Mouse (Mus musculus) E14TG2a.4 (cell line): ENCODE data around the gene Mbnl2.

Source experiments
- CTCF ChIP-seq: conservative IDR thresholded peaks from 2 replicates; pipeline ENCODE4 v1.5.1; 2014; ENCODE audit warnings: low read length
- POU5F1 ChIP-seq: IDR thresholded peaks from 2 replicates; pipeline ENCODE4 v1.6.1; 2014; ENCODE audit warnings: low read length, borderline replicate concordance

DNA sequence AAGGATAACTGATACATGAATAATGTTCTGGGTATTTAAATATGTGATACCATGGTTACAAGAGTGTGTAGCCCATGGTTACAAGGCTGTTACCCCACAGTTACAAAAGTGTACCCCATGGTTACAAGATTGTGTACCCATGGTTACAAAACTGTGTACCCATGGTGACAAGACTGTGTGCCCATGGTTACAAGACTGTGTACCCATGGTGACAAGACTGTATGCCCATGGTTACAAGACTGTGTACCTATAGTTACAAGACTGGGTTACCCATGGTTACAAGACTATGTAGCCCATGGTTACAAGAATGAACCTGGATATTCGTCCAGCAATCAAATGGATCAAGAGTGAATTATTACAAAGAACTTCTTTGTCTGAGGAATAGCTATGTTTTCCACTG is 16.0 kb upstream of the Mbnl2 start:
- TF ChIP-seq CTCF, result no peak
- no peak for TF ChIP-seq POU5F1
